Mouse (Mus musculus) liver, adult 2 months (tissue): ENCODE results near the gene 2700097O09Rik. TPM values are rescaled to one million over a fixed set of nuclear protein-coding genes. Genes with fewer than 3 reads are reported as not detected.
"Not testable (repeated sequence)": the region's sequence is repeated elsewhere in the genome, so short reads cannot be mapped to it uniquely, and the experiment has no call there.

Experiments used
- DNase-seq: peaks from one replicate; pipeline ENCODE4 v3.0.0-alpha.2; 2011; ENCODE audit warnings: low read depth, low spot score; ENCODE audit errors: extremely low read depth
- H3K27ac ChIP-seq: fragments of 200-500 bp; replicated peaks from 2 replicates; pipeline ENCODE4 v1.5.1; 2012; ENCODE audit warnings: low read depth, mild to moderate bottlenecking, control low read depth, inconsistent platforms, low read length; ENCODE audit not compliant: insufficient read depth
- H3K27me3 ChIP-seq: fragments of 200-500 bp; 2 replicates; pipeline ENCODE4 v1.6.1; 2012; ENCODE audit warnings: mild to moderate bottlenecking, moderate library complexity, low read length, inconsistent platforms; ENCODE audit not compliant: control insufficient read depth, insufficient read depth
- H3K36me3 ChIP-seq: fragments of 200-500 bp; 2 replicates; pipeline ENCODE4 v1.6.1; 2012; ENCODE audit warnings: low read length, inconsistent platforms; ENCODE audit not compliant: control insufficient read depth, insufficient read depth
- H3K4me1 ChIP-seq: fragments of 200-500 bp; 2 replicates; pipeline ENCODE4 v1.6.1; 2011; ENCODE audit warnings: low read length; ENCODE audit not compliant: control insufficient read depth, insufficient read depth
- H3K4me3 ChIP-seq: fragments of 200-500 bp; 2 replicates; pipeline ENCODE4 v1.5.1; 2011; ENCODE audit warnings: low read depth, mild to moderate bottlenecking, control low read depth, low read length, moderate library complexity; ENCODE audit not compliant: insufficient read depth
- H3K79me2 ChIP-seq: fragments of 200-500 bp; 2 replicates; pipeline ENCODE4 v1.6.1; 2012; ENCODE audit warnings: inconsistent platforms, mild to moderate bottlenecking, low read length, moderate library complexity; ENCODE audit not compliant: control insufficient read depth, insufficient read depth
- H3K9ac ChIP-seq: fragments of 200-500 bp; 2 replicates; pipeline ENCODE4 v1.6.1; 2012; ENCODE audit warnings: low read depth, mild to moderate bottlenecking, control low read depth, inconsistent platforms, low read length
- CTCF ChIP-seq: fragments of 200-500 bp; IDR thresholded peaks from 2 replicates; pipeline ENCODE4 v1.5.1; 2011; ENCODE audit warnings: low read depth, low read length, control low read depth
- POLR2A ChIP-seq: fragments of 200-500 bp; IDR thresholded peaks from 2 replicates; pipeline ENCODE4 v1.6.1; 2011; ENCODE audit warnings: low read length, control low read depth; ENCODE audit not compliant: insufficient read depth; ENCODE audit errors: extremely low read depth
- WGBS: fragments of 180-500 bp; shearing (Covaris S2); methylation state at CpG from one replicate; pipeline ENCODE4 v1.1.7; 2018; 5-methylcytosine and 5-hydroxymethylcytosine counted together
- polyA plus RNA-seq: library from polyadenylated mRNA; depleted of rRNA; stranded (reverse); fragments of >200 nt; gene quantifications from 2 replicates; pipeline ENCODE4 v1.2.3, GENCODE M21; 2012
- total RNA-seq: library from RNA; depleted of rRNA; stranded (reverse); fragments of >200 nt; gene quantifications from 2 replicates; pipeline ENCODE4 v1.2.3, GENCODE M21; 2014

The 2700097O09Rik gene
- total and polyA plus RNA-seq, 2 experiments, result 5.5 to 13.0 TPM

- DNase-seq, result peak; percentile 61
- Histone ChIP-seq H3K4me3 (no peak overlapping the region), H3K27me3 (no peaks in the 10 kb centered on the region), H3K36me3 (no peaks in the 10 kb centered on the region), H3K79me2 (no peaks in the 10 kb centered on the region), H3K27ac (no peak overlapping the region), H3K4me1 (no peaks in the 10 kb centered on the region), H3K9ac (no peak overlapping the region)
- 22% methylated on average over 1 of the region's 1 CpGs for WGBS
- TF ChIP-seq POLR2A, result no peak
- TF ChIP-seq CTCF, result no peak
These were observed 66.9 kb downstream of the 2700097O09Rik start for GRCm38 (mm10) chr12:55013031-55013430.

GRCm38 (mm10) chr12:55007361-55008008 is 72.4 kb downstream of the 2700097O09Rik start:
- WGBS, result 91% methylated on average over 14 of the region's 14 CpGs
- no peak for TF ChIP-seq CTCF
- TF ChIP-seq POLR2A, result no peak
- H3K4me1 ChIP-seq, result no peaks in the 10 kb centered on the region
- H3K9ac ChIP-seq, result no peak overlapping the region
- no peak for DNase-seq
- H3K79me2 ChIP-seq, result no peaks in the 10 kb centered on the region
- no peaks in the 10 kb centered on the region for H3K36me3 ChIP-seq
- H3K27me3 ChIP-seq, result no peaks in the 10 kb centered on the region
- H3K27ac ChIP-seq, result no peak overlapping the region
- no peak overlapping the region for H3K4me3 ChIP-seq

- no peak for TF ChIP-seq POLR2A
- TF ChIP-seq CTCF, result no peak
- Histone ChIP-seq H3K36me3 (no peaks in the 10 kb centered on the region), H3K27me3 (no peaks in the 10 kb centered on the region), H3K79me2 (no peaks in the 10 kb centered on the region), H3K9ac (no peak overlapping the region), H3K4me3 (no peak overlapping the region), H3K27ac (no peak overlapping the region), H3K4me1 (no peaks in the 10 kb centered on the region)
- 93% methylated on average over 7 of the region's 7 CpGs for WGBS
- DNase-seq, result no peak
These were observed 73.8 kb downstream of the 2700097O09Rik start for GRCm38 (mm10) chr12:55006071-55006470.

- Histone ChIP-seq H3K27me3 (no peaks in the 10 kb centered on the region), H3K9ac (no peak overlapping the region), H3K4me1 (no peaks in the 10 kb centered on the region), H3K36me3 (no peaks in the 10 kb centered on the region), H3K79me2 (no peaks in the 10 kb centered on the region), H3K27ac (no peak overlapping the region), H3K4me3 (no peak overlapping the region)
- TF ChIP-seq CTCF (no peak), POLR2A (no peak)
- DNase-seq, result no peak
- 91% methylated on average over 3 of the region's 3 CpGs for WGBS
These were observed 75.5 kb downstream of the 2700097O09Rik start for GRCm38 (mm10) chr12:55004396-55004795.

- H3K27me3 ChIP-seq, result no peaks in the 10 kb centered on the region
- DNase-seq, result peak; percentile 47
- H3K79me2 ChIP-seq, result no peaks in the 10 kb centered on the region
- no peaks in the 10 kb centered on the region for H3K4me1 ChIP-seq
- TF ChIP-seq POLR2A (no peak), CTCF (no peak)
- no peak overlapping the region for H3K27ac ChIP-seq
- 75% methylated on average over 5 of the region's 5 CpGs for WGBS
- H3K36me3 ChIP-seq, result no peaks in the 10 kb centered on the region
- no peak overlapping the region for H3K9ac ChIP-seq
- H3K4me3 ChIP-seq, result no peak overlapping the region
These were observed 76.1 kb downstream of the 2700097O09Rik start for GRCm38 (mm10) chr12:55003843-55004242.

- H3K4me1 ChIP-seq, DNase-seq, H3K4me3 ChIP-seq, H3K9ac ChIP-seq, H3K27me3 ChIP-seq, H3K36me3 ChIP-seq, H3K79me2 ChIP-seq, H3K27ac ChIP-seq: not testable (repeated sequence)
- 75% methylated on average over 7 of the region's 7 CpGs for WGBS
These were observed 77.4 kb downstream of the 2700097O09Rik start for GRCm38 (mm10) chr12:55002532-55002931.
